In genomic region chr3:144178937-144179336, GRCm38 (mm10) we compare ENCODE assay signal across 16 mouse cellular contexts.
"Had no signal": no experiment of that assay in that cellular context is flagged by ENCODE, and none has a peak within 500 bp of the region (broad histone marks: within the 10 kb centered on the region; RNA-seq: fewer than 3 reads in every experiment).

No protein-coding gene starts in this region.

- H3K4me2 ChIP-seq: neural tube, embryonic 13.5 days; neural tube, embryonic 15.5 days; stomach, embryonic 15.5 days had no signal

- H3K4me3 ChIP-seq: neural tube, embryonic 13.5 days; neural tube, embryonic 15.5 days; stomach, embryonic 15.5 days had no signal

- DNase-seq: retina, postnatal 1 day; right cerebral cortex, adult 18-20 months; right cerebral cortex, postnatal 14 days; right cerebral cortex, postnatal 25 days; right cerebral cortex, postnatal 4 days; spleen, adult 18-20 months; thymus, adult 18-20 months; thymus, adult 2 months; thymus, postnatal 14 days; thymus, postnatal 25 days; thymus, postnatal 36 days; thymus, postnatal 4 days had no signal

- H3K9me3 ChIP-seq: neural tube, embryonic 13.5 days; neural tube, embryonic 15.5 days; stomach, embryonic 15.5 days had no signal

- H3K27ac ChIP-seq: neural tube, embryonic 13.5 days; neural tube, embryonic 15.5 days; stomach, embryonic 15.5 days; stomach, postnatal 0 days had no signal

- H3K36me3 ChIP-seq: neural tube, embryonic 13.5 days; neural tube, embryonic 15.5 days; stomach, embryonic 15.5 days had no signal

- H3K27me3 ChIP-seq: neural tube, embryonic 13.5 days; neural tube, embryonic 15.5 days; stomach, embryonic 15.5 days had no signal

- H3K4me1 ChIP-seq: stomach, embryonic 15.5 days had no signal

- H3K9ac ChIP-seq: neural tube, embryonic 13.5 days; neural tube, embryonic 15.5 days; stomach, embryonic 15.5 days had no signal
